Mouse (Mus musculus): ENCODE data around the gene Gng2. TPM values are rescaled to one million over a fixed set of nuclear protein-coding genes. Genes with fewer than 3 reads are reported as not detected.

The Gng2 gene
- polyA plus RNA-seq (2012; rRNA removed; ENCODE audit: low replicate concordance), result 14.9 and 18.7 TPM in 2 replicates

DNA sequence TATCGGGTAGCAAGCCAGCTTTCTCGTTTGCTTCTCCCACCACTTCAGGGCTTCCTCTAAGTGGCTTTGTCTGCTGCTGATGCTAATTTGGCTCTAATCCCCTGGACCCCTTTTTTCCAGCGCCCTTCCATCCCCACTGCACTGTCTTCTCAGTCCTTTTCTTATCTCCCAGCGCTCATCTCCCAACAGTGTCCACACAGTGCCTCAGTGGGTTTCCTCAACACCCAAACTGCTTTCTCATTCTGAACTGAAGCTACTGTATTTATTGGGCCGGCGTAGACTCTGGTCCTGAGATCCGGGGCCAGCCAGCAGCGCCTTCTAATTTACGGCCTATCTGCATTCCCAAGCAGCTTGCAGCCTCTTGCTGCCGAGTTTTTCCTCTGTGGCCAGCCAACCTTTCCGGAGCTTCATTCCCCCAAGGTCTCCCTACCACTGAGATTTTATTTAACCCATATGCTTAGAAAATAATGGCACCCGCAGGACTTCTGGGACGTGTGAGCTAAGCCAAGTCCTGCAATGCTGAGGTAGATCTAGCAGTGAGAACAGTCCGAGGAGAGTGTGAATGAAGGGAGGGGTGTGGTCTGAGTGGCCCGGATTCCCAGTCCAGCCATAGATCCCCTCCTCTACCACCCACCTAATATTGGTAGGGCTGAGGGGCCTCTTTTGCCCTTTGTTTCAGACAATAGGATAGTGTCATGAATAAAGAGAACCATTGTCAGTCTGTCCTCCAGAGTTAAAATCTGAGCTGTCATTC is at the start of gene Gng2:
Gene Gng2, minus strand, starts transcription at position 357 of the 754 bp plus-strand sequence.

DNA sequence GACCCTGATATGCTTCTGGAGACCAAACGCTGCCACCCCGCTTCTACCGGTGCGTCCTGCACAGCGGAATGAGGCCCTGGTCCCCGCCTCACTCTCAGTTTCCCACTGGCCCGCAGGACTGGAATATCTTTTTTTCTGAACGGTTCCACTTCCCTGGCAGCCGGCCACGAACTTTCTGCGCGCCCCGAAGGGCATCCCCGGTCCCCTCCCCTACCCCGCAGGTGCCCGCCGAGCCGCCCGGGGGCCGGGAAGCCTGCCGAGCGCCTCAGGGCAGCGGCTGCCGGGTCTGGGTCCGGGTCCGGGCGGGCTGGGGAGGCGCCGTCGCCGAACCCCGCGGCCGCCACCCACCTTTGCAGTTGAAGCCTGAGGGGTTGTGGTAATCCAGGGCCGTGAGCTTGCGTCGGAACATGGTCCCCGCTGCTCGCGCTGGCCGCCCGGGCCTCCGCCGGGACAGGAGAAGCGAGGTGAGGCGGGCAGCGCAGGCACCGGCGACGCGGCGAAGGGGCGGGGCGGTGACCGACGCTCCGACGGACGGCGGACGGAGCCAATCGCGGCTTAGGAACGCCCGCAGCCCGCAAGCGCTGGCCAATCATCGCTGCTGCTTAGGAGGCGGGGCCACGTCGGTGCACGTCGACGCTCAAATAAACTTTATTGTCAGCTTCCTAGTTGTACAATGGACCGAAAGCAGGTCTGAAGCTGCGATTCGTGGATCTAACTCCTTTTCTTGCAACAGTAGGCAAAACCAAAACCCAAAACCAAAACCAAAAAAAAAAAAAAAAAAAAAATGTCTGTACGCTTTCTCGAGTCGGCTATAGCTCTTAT is 153.9 kb downstream of the Gng2 start, which contains the start of gene Rtraf:
Gene Rtraf, minus strand, starts transcription at position 504 of the 822 bp plus-strand sequence.

Other genes with a start within 250 kb of the Gng2 start
- 29.0 and 34.6 TPM in 2 replicates for gene Nid2, start 226.4 kb downstream of the Gng2 start, polyA plus RNA-seq (2012; rRNA removed; ENCODE audit: low replicate concordance)
- gene Rtraf, start 153.8 kb downstream of the Gng2 start, polyA plus RNA-seq (2012; rRNA removed; ENCODE audit: low replicate concordance), result 17.4 and 26.3 TPM in 2 replicates
- gene Saysd1, start 160.9 kb upstream of the Gng2 start, polyA plus RNA-seq (2012; rRNA removed; ENCODE audit: low replicate concordance), result 7.0 and 12.4 TPM in 2 replicates
- gene Kcnk5, start 204.2 kb upstream of the Gng2 start, polyA plus RNA-seq (2012; rRNA removed; ENCODE audit: low replicate concordance), result 9.6 and 10.0 TPM in 2 replicates

Data from mammary gland, adult 2 months (tissue).